Mouse (Mus musculus) midbrain, embryonic 11.5 days (tissue): ENCODE measurements at regions not wholly inside any gene's neighbourhood (a gene's known extent, or its start where the extent isn't known, plus 50 kb on each side); places are given as distances from the start of the nearest gene placed in this dataset.

Experiments
- ATAC-seq: fragments of 200-750 bp; cut with Nextera tagmentation; 2 replicates; pipeline ENCODE4 v1.8.0; 2017; ENCODE audit warnings: moderate TSS enrichment, moderate library complexity; ENCODE audit not compliant: low FRiP score
- DNase-seq: peaks from one replicate; pipeline ENCODE4 v3.0.0; 2015; ENCODE audit warnings: low spot score; ENCODE audit errors: missing footprints
- H3K27ac ChIP-seq: fragments of 300-500 bp; sonication (generic); 2 replicates; pipeline ENCODE4 v1.5.1; 2014; ENCODE audit warnings: low read depth, low read length
- H3K27me3 ChIP-seq: fragments of 300-500 bp; sonication (generic); 2 replicates; pipeline ENCODE4 v1.6.1; 2014; ENCODE audit warnings: mild to moderate bottlenecking, low read length, moderate library complexity, mixed read lengths; ENCODE audit not compliant: control insufficient read depth, insufficient read depth
- H3K36me3 ChIP-seq: fragments of 300-500 bp; sonication (generic); 2 replicates; pipeline ENCODE4 v1.6.1; 2014; ENCODE audit warnings: mild to moderate bottlenecking, low read length, moderate library complexity, mixed read lengths; ENCODE audit not compliant: control insufficient read depth, insufficient read depth
- H3K4me1 ChIP-seq: fragments of 300-500 bp; sonication (generic); 2 replicates; pipeline ENCODE4 v1.6.1; 2014; ENCODE audit warnings: low read length; ENCODE audit not compliant: control insufficient read depth, insufficient read depth
- H3K4me2 ChIP-seq: fragments of 300-500 bp; sonication (generic); 2 replicates; pipeline ENCODE4 v1.6.1; 2014; ENCODE audit warnings: mild to moderate bottlenecking, moderate library complexity
- H3K4me3 ChIP-seq: fragments of 300-500 bp; sonication (generic); 2 replicates; pipeline ENCODE4 v1.5.1; 2014; ENCODE audit warnings: low read depth, low read length
- H3K9ac ChIP-seq: fragments of 300-500 bp; sonication (generic); 2 replicates; pipeline ENCODE4 v1.6.1; 2014; ENCODE audit warnings: low read length
- H3K9me3 ChIP-seq: fragments of 300-500 bp; sonication (generic); 2 replicates; pipeline ENCODE4 v1.6.1; 2016; ENCODE audit warnings: low read length; ENCODE audit not compliant: control insufficient read depth
- WGBS: fragments of 180-500 bp; shearing (Covaris S2); extraction: QIAGEN DNeasy Blood & Tissue Kit; methylation state at CpG from one replicate; pipeline ENCODE4 v1.1.7; 2014; 5-methylcytosine and 5-hydroxymethylcytosine counted together

DNA sequence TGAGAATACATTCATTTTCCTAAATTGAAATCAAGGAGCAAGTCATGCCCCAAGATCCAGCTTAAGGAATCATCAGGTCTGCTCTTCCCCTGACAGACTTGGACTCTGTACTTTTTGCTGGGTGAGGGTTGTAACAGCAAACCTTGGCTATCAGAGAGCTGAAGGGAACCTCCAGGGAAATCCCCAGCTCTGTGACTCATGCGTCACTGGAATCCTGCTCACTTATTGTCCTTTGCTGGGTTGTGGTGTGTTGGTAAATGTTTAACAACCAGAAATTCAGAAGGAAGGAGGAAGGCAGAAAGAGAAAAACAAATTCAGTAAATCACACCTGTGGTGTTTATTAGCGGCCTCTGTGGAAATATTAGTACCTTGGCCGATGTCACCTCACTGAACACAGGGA, 184.8 kb downstream of the Rnd3 start:
- Histone ChIP-seq H3K9ac (no peak overlapping the region), H3K36me3 (no peaks in the 10 kb centered on the region), H3K27me3 (no peaks in the 10 kb centered on the region), H3K4me1 (no peaks in the 10 kb centered on the region), H3K4me3 (no peak overlapping the region), H3K9me3 (no peaks in the 10 kb centered on the region), H3K4me2 (no peak overlapping the region), H3K27ac (no peak overlapping the region)
- WGBS, result 81% methylated on average over 3 of the region's 3 CpGs
- ATAC-seq (no peak), DNase-seq (no peak)

DNA sequence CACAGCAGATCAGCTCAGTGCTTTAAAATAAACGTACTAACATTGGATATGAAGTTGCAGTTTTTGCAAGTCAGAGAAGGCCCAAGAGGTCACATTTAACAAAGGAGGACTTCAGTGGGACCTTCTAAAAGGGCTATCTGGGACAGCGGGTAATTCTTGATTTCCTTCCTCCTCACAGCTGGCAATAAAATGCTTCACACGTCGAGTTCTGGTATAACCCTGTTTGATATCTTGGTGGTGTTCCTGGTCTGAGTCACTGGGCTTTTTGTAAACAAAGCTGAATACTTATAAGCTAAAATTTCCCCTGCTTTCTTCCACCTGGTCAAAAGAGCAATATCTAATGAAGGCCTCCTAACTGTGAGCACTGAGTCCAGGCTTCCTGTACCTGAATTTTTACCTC, 187.9 kb downstream of the Rnd3 start:
- Histone ChIP-seq H3K36me3 (no peaks in the 10 kb centered on the region), H3K9ac (no peak overlapping the region), H3K9me3 (no peaks in the 10 kb centered on the region), H3K4me2 (no peak overlapping the region), H3K27me3 (no peaks in the 10 kb centered on the region), H3K4me1 (no peaks in the 10 kb centered on the region), H3K4me3 (no peak overlapping the region), H3K27ac (no peak overlapping the region)
- DNase-seq (no peak), ATAC-seq (no peak)
- WGBS, result 73% methylated on average over 4 of the region's 4 CpGs

DNA sequence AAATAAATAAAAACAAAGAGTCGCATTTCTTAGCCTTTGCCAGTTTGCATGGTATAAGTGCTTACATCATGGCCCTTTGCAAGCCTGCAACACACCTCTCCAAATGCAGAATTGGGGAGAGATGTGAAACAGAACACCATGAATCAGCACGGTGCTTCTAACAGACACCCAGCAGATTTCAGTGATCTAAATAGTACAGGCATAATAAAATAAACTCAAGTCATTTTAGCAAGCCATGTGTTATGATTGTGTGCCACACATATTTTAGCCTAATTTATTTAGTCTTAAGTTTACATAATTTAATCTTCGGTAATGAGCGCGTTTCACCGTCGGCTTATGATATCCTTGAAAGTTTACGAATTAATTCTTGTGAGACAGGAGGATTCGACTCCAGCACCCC, 189.6 kb downstream of the Rnd3 start:
- Histone ChIP-seq H3K4me1 (no peaks in the 10 kb centered on the region), H3K27ac (no peak overlapping the region), H3K4me3 (no peak overlapping the region), H3K4me2 (no peak overlapping the region), H3K9ac (no peak overlapping the region), H3K36me3 (no peaks in the 10 kb centered on the region), H3K27me3 (no peaks in the 10 kb centered on the region), H3K9me3 (no peaks in the 10 kb centered on the region)
- 94% methylated on average over 9 of the region's 9 CpGs for WGBS
- ATAC-seq (no peak), DNase-seq (no peak)

DNA sequence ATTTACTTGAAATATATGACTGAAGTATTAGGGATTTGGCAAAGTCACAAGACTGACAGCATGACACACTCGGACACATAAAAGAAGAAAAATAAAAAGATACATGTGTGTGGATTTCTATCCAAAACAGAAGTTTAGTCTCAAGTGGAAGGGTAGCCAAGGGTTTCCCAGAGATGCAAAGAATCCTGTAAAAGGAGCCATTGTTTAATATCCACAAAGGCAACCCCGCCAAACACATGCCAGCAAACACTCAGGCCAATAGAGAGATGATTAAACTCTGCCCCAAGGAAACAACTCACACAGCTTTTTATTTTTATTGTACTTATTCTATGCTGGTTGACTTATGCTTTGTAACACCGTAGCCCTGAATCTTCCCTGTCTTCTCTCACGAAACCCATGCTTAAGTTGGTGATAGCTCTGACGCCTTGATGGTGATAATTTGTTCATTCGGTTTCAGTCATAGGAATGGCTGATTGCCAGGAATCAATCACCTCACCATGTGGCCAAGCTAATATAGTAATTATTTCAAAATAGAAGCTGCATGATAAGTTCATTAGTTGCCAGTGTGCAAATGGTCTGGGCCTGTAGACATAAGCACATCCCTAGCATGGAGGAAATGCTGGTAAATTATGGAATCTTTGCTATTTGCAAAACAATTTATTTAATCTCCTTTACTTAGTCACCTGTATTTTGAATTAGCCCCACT, 194.4 kb downstream of the Rnd3 start:
- Histone ChIP-seq H3K4me2 (no peak overlapping the region), H3K9me3 (no peaks in the 10 kb centered on the region), H3K4me3 (no peak overlapping the region), H3K27ac (no peak overlapping the region), H3K9ac (no peak overlapping the region), H3K4me1 (no peaks in the 10 kb centered on the region), H3K27me3 (no peaks in the 10 kb centered on the region), H3K36me3 (no peaks in the 10 kb centered on the region)
- DNase-seq (no peak), ATAC-seq (no peak)
- WGBS, result 72% methylated on average over 6 of the region's 6 CpGs

DNA sequence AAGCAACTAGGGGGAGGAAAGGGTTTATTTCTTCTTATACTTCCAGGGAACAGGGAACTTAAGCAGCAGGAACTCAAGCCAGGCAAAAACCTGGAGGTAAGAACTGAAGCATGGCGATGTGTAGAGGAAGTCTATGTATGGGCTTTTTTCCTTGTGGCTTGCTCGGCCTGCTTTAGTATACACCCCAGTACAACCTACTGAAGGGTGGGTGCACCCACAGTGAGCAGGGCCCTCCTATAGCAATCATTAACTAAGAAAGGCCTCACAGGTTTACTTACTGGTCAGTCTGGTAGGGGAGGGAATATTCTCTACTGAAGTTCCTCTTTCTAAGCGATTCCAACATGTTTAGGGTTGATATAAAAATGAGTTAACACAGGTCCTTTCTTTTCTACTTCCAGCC, 197.9 kb downstream of the Rnd3 start:
- no peaks in the 10 kb centered on the region for H3K36me3 ChIP-seq
- no peak overlapping the region for H3K9ac ChIP-seq
- DNase-seq, result no peak
- no peaks in the 10 kb centered on the region for H3K4me1 ChIP-seq
- H3K27ac ChIP-seq, result no peak overlapping the region
- no peaks in the 10 kb centered on the region for H3K9me3 ChIP-seq
- H3K4me3 ChIP-seq, result no peak overlapping the region
- WGBS, result 91% methylated on average over 3 of the region's 3 CpGs
- H3K27me3 ChIP-seq, result no peaks in the 10 kb centered on the region
- H3K4me2 ChIP-seq, result no peak overlapping the region
- ATAC-seq, result no peak

DNA sequence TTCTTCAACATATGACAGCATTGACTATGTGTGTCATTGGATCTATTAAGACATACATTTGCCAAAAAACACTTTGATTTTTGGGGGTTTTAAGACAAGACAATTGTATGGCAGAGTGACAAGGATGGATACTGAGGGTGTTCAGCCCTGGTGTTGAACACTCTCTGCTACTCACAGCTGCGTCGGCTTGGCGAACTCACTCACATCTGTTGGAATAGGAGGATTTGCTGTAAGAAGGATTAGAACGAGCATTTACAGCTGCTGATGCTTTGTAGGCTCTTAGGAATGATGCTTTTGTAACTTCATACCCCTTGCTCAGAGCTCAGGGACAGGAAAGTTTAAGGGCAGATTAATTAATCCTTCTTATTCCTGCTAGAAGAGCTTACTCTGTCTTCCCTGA, 199.2 kb downstream of the Rnd3 start:
- DNase-seq, result no peak
- H3K27me3 ChIP-seq, result no peaks in the 10 kb centered on the region
- H3K4me1 ChIP-seq, result peaks cover 4% of the 10 kb centered on the region; the same call in 1 of the 2 replicates
- no peaks in the 10 kb centered on the region for H3K9me3 ChIP-seq
- H3K27ac ChIP-seq, result no peak overlapping the region
- H3K4me3 ChIP-seq, result no peak overlapping the region
- no peaks in the 10 kb centered on the region for H3K36me3 ChIP-seq
- no peak overlapping the region for H3K4me2 ChIP-seq
- no peak overlapping the region for H3K9ac ChIP-seq
- 87% methylated on average over 4 of the region's 4 CpGs for WGBS
- ATAC-seq, result no peak

DNA sequence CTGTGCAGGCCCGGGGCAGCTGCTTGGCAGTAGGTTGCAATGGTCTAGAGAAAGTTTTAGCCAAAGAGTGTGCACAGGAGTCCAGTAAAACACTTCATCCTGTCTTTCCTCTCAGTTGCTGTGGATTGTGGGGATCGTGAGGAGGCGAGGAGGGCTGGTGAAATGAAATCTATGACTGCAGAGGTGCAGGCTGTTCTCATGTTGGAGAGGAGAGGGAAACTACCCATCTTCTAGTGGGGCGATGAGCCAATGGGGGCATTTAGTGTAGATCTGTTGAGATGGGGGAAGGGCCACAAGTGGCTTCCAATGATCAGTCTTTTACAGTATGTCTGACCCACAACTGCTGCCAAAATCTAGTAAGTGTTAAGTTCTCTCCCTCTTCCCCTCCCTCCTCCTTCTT, 203.4 kb downstream of the Rnd3 start:
- no peak overlapping the region for H3K27ac ChIP-seq
- no peak overlapping the region for H3K9ac ChIP-seq
- DNase-seq (no peak), ATAC-seq (no peak)
- no peaks in the 10 kb centered on the region for H3K36me3 ChIP-seq
- no peaks in the 10 kb centered on the region for H3K27me3 ChIP-seq
- WGBS, result 79% methylated on average over 4 of the region's 4 CpGs
- H3K4me2 ChIP-seq, result no peak overlapping the region
- H3K4me1 ChIP-seq, result peaks cover 4% of the 10 kb centered on the region; the same call in 1 of the 2 replicates
- H3K4me3 ChIP-seq, result no peak overlapping the region
- H3K9me3 ChIP-seq, result no peaks in the 10 kb centered on the region

DNA sequence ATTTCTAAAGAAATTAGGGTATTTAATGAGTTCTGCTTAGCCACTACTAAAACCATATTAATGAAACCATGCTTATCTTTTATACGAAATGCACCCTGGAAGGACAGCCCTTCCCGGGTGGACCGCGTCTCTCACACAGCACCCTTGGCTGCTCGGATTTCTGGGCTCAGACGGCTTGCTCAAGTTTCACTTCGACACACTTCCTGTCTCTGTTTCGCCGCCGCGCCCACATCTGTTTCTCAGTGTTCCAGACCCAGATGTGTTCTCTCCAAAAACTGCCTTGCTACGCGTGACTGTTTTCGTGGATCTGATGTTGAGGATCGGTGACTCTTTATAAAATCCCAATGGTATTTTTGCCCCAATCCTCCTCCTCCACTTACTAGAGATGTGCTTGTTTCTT, 205.7 kb downstream of the Rnd3 start:
- H3K27ac ChIP-seq, result no peak overlapping the region
- H3K9me3 ChIP-seq, result no peaks in the 10 kb centered on the region
- no peak overlapping the region for H3K9ac ChIP-seq
- no peak overlapping the region for H3K4me3 ChIP-seq
- no peaks in the 10 kb centered on the region for H3K27me3 ChIP-seq
- no peak for ATAC-seq
- no peaks in the 10 kb centered on the region for H3K36me3 ChIP-seq
- H3K4me1 ChIP-seq, result peaks cover 4% of the 10 kb centered on the region; the same call in 1 of the 2 replicates
- 86% methylated on average over 15 of the region's 15 CpGs for WGBS
- no peak for DNase-seq
- no peak overlapping the region for H3K4me2 ChIP-seq

DNA sequence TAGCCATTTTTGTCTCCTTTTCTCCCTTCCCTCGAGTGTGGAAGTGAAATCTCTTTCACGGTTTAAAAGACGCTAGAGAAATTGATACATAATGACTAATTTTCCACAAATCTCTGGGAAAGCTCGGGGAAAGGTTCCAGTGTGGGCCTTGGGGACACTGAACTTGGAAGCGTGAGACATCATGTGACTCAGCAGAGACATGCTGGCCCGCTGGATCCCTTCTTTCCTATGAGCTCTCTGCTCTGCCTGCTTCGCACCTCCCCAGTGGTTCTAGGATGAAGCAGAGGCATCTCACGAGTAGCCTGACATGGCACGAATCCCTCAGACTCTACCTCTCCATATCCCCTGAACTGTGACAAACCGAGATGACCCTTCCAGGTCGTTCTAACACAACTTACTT, 206.2 kb downstream of the Rnd3 start:
- no peak for ATAC-seq
- H3K27ac ChIP-seq, result no peak overlapping the region

More for the DNA sequence above, 206.2 kb downstream of the Rnd3 start:
- Histone ChIP-seq H3K36me3 (no peaks in the 10 kb centered on the region), H3K4me3 (no peak overlapping the region), H3K4me2 (no peak overlapping the region), H3K9me3 (no peaks in the 10 kb centered on the region), H3K27me3 (no peaks in the 10 kb centered on the region), H3K4me1 (peaks cover 4% of the 10 kb centered on the region; the same call in 1 of the 2 replicates), H3K9ac (no peak overlapping the region)
- DNase-seq, result no peak
- 85% methylated on average over 11 of the region's 11 CpGs for WGBS
